Mouse (Mus musculus) layer of hippocampus, postnatal 25 days (tissue): ENCODE measurements around the gene Extl2. TPM values are rescaled to one million over a fixed set of nuclear protein-coding genes. Genes with fewer than 3 reads are reported as not detected.

ENCODE experiments used
- DNase-seq, 2 experiments: peaks; one replicate each; pipeline ENCODE4 v3.0.0; 2022; ENCODE audit warnings: mixed read lengths in 2 of 2, low spot score in 1 of 2; ENCODE audit errors: extremely low spot score in 1 of 2
- total RNA-seq, 2 experiments: library from RNA; stranded (reverse); gene quantifications; 2 replicates each; pipeline ENCODE4 v1.2.3; 2021

Gene Extl2
- total RNA-seq, 2 experiments from 2014 or later = 68.3 to 74.8 TPM

- DNase-seq = peak in 1 of 2 experiments; percentile 16
Observed at GRCm38 (mm10) chr3:116006284-116006977, 831 bp upstream of the Extl2 start.

- peak; percentile 58 to 69 for DNase-seq
Observed at GRCm38 (mm10) chr3:116007941-116008440, 729 bp downstream of the Extl2 start.

GRCm38 (mm10) chr3:116009622-116010344 lies 2.5 kb downstream of the Extl2 start:
- no peak for DNase-seq

- no peak for DNase-seq
Observed at GRCm38 (mm10) chr3:116014901-116015300, 7.6 kb downstream of the Extl2 start.

GRCm38 (mm10) chr3:116016116-116016515 lies 8.9 kb downstream of the Extl2 start:
- peak in 1 of 2 experiments; percentile 38 for DNase-seq

GRCm38 (mm10) chr3:116018606-116019005 lies 11.3 kb downstream of the Extl2 start:
- DNase-seq = no peak

GRCm38 (mm10) chr3:116019136-116019535 lies 11.9 kb downstream of the Extl2 start:
- no peak for DNase-seq

- DNase-seq = no peak
Observed at GRCm38 (mm10) chr3:116024236-116024635, 17.0 kb downstream of the Extl2 start.

- no peak for DNase-seq
Observed at GRCm38 (mm10) chr3:116024669-116025068, 17.4 kb downstream of the Extl2 start.

- no peak for DNase-seq
Observed at GRCm38 (mm10) chr3:116025701-116026100, 18.4 kb downstream of the Extl2 start.

GRCm38 (mm10) chr3:116026996-116027395 lies 19.7 kb downstream of the Extl2 start:
- DNase-seq = no peak

- DNase-seq = no peak
Observed at GRCm38 (mm10) chr3:116030152-116030788, 23.0 kb downstream of the Extl2 start.

- no peak for DNase-seq
Observed at GRCm38 (mm10) chr3:116033218-116033870, 26.1 kb downstream of the Extl2 start.

GRCm38 (mm10) chr3:116033871-116034222 lies 26.6 kb downstream of the Extl2 start:
- DNase-seq = no peak

- no peak for DNase-seq
Observed at GRCm38 (mm10) chr3:116040776-116041175, 33.5 kb downstream of the Extl2 start.

- no peak for DNase-seq
Observed at GRCm38 (mm10) chr3:116046000-116046399, 38.7 kb downstream of the Extl2 start.

- no peak for DNase-seq
Observed at GRCm38 (mm10) chr3:116047034-116047433, 39.8 kb downstream of the Extl2 start.

- DNase-seq = no peak
Observed at GRCm38 (mm10) chr3:116057078-116057477, 49.8 kb downstream of the Extl2 start.

GRCm38 (mm10) chr3:116060320-116060719 lies 53.1 kb downstream of the Extl2 start:
- no peak for DNase-seq

- no peak for DNase-seq
Observed at GRCm38 (mm10) chr3:116062141-116062540, 54.9 kb downstream of the Extl2 start.

- no peak for DNase-seq
Observed at GRCm38 (mm10) chr3:116072584-116072983, 65.3 kb downstream of the Extl2 start.
